Mouse (Mus musculus) cerebellum, postnatal 25 days (tissue): Measurements from ENCODE around the gene Zfp423.
A peak's percentile ranks its signal among the peaks of the same experiment; 100 is the strongest.
"Not testable (repeated sequence)": the region's sequence is repeated elsewhere in the genome, so short reads cannot be mapped to it uniquely, and the experiment has no call there.

Experiments used
- DNase-seq, 2 experiments: peaks; one replicate each; pipeline ENCODE4 v3.0.0; 2021; ENCODE audit warnings: mixed read lengths in 2 of 2

The Zfp423 gene

GRCm38 (mm10) chr8:87895203-87896041 is 64.0 kb downstream of the Zfp423 start:
- no peak for DNase-seq

GRCm38 (mm10) chr8:87894287-87894686 is 65.1 kb downstream of the Zfp423 start:
- DNase-seq = no peak

- DNase-seq = peak in 1 of 2 experiments; percentile 22
Observed at GRCm38 (mm10) chr8:87893547-87893946, 65.8 kb downstream of the Zfp423 start.

- DNase-seq = no peak
Observed at GRCm38 (mm10) chr8:87892891-87893290, 66.5 kb downstream of the Zfp423 start.

GRCm38 (mm10) chr8:87891884-87892283 is 67.5 kb downstream of the Zfp423 start:
- no peak for DNase-seq

GRCm38 (mm10) chr8:87887956-87888355 is 71.4 kb downstream of the Zfp423 start:
- DNase-seq = peak in 1 of 2 experiments; percentile 28

GRCm38 (mm10) chr8:87881088-87881487 is 78.3 kb downstream of the Zfp423 start:
- no peak for DNase-seq

GRCm38 (mm10) chr8:87875852-87876251 is 83.5 kb downstream of the Zfp423 start:
- DNase-seq = no peak

- peak; percentile 42 to 59 for DNase-seq
Observed at GRCm38 (mm10) chr8:87875452-87875851, 83.9 kb downstream of the Zfp423 start.

GRCm38 (mm10) chr8:87872987-87873550 is 86.3 kb downstream of the Zfp423 start:
- DNase-seq = no peak

- no peak for DNase-seq
Observed at GRCm38 (mm10) chr8:87872356-87872930, 87.0 kb downstream of the Zfp423 start.

- DNase-seq = no peak
Observed at GRCm38 (mm10) chr8:87866586-87866985, 92.8 kb downstream of the Zfp423 start.

GRCm38 (mm10) chr8:87864236-87864635 is 95.2 kb downstream of the Zfp423 start:
- DNase-seq = no peak

- DNase-seq = no peak
Observed at GRCm38 (mm10) chr8:87863128-87863527, 96.3 kb downstream of the Zfp423 start.

- DNase-seq = no peak
Observed at GRCm38 (mm10) chr8:87861718-87862117, 97.7 kb downstream of the Zfp423 start.

GRCm38 (mm10) chr8:87860905-87861304 is 98.5 kb downstream of the Zfp423 start:
- DNase-seq = no peak

- DNase-seq = no peak
Observed at GRCm38 (mm10) chr8:87851871-87852270, 107.5 kb downstream of the Zfp423 start.

- DNase-seq = no peak
Observed at GRCm38 (mm10) chr8:87851380-87851779, 108.0 kb downstream of the Zfp423 start.

- DNase-seq = no peak
Observed at GRCm38 (mm10) chr8:87848836-87849235, 110.6 kb downstream of the Zfp423 start.

GRCm38 (mm10) chr8:87847796-87848195 is 111.6 kb downstream of the Zfp423 start:
- peak; percentile 58 to 71 for DNase-seq

GRCm38 (mm10) chr8:87842096-87842495 is 117.3 kb downstream of the Zfp423 start:
- not testable (repeated sequence) for DNase-seq

GRCm38 (mm10) chr8:87837266-87837665 is 122.1 kb downstream of the Zfp423 start:
- no peak for DNase-seq

- DNase-seq = peak in 1 of 2 experiments; percentile 31
Observed at GRCm38 (mm10) chr8:87836866-87837265, 122.5 kb downstream of the Zfp423 start.

- DNase-seq = no peak
Observed at GRCm38 (mm10) chr8:87835924-87836323, 123.5 kb downstream of the Zfp423 start.
